Mouse (Mus musculus): ENCODE data around the gene Mtch2.
A peak's percentile ranks its signal among the peaks of the same experiment; 100 is the strongest.
"Not testable (repeated sequence)": the region's sequence is repeated elsewhere in the genome, so short reads cannot be mapped to it uniquely, and the experiment has no call there.

Mtch2 gene

GRCm38 (mm10) chr2:90864184-90864583, 17.2 kb downstream of the Mtch2 start:
- no peak for DNase-seq (ENCODE audit: extremely low spot score)

GRCm38 (mm10) chr2:90866524-90866923, 19.6 kb downstream of the Mtch2 start:
- DNase-seq (ENCODE audit: extremely low spot score), result peak; percentile 76

- DNase-seq (ENCODE audit: extremely low spot score), result no peak
Measured at GRCm38 (mm10) chr2:90870136-90870601, 23.2 kb downstream of the Mtch2 start.

- no peak for DNase-seq (ENCODE audit: extremely low spot score)
Measured at GRCm38 (mm10) chr2:90871180-90871961, 24.4 kb downstream of the Mtch2 start.

GRCm38 (mm10) chr2:90874025-90874424, 27.1 kb downstream of the Mtch2 start:
- no peak for DNase-seq (ENCODE audit: extremely low spot score)

- no peak for DNase-seq (ENCODE audit: extremely low spot score)
Measured at GRCm38 (mm10) chr2:90875239-90875638, 28.3 kb downstream of the Mtch2 start.

GRCm38 (mm10) chr2:90877584-90878259, 30.8 kb downstream of the Mtch2 start:
- no peak for DNase-seq (ENCODE audit: extremely low spot score)

GRCm38 (mm10) chr2:90879419-90879818, 32.5 kb downstream of the Mtch2 start:
- DNase-seq (ENCODE audit: extremely low spot score), result no peak

GRCm38 (mm10) chr2:90880144-90880785, 33.3 kb downstream of the Mtch2 start:
- no peak for DNase-seq (ENCODE audit: extremely low spot score)

- DNase-seq (ENCODE audit: extremely low spot score), result no peak
Measured at GRCm38 (mm10) chr2:90881824-90882223, 34.9 kb downstream of the Mtch2 start.

- peak; percentile 59 for DNase-seq (ENCODE audit: extremely low spot score)
Measured at GRCm38 (mm10) chr2:90885218-90886041, 38.5 kb downstream of the Mtch2 start, which contains the start of gene C1qtnf4. C1qtnf4 (plus strand) TSS chr2:90885860.

- no peak for DNase-seq (ENCODE audit: extremely low spot score)
Measured at GRCm38 (mm10) chr2:90886436-90886835, 39.5 kb downstream of the Mtch2 start.

GRCm38 (mm10) chr2:90887627-90888026, 40.7 kb downstream of the Mtch2 start:
- no peak for DNase-seq (ENCODE audit: extremely low spot score)

GRCm38 (mm10) chr2:90889550-90890548, 42.9 kb downstream of the Mtch2 start:
- peak; percentile 58 for DNase-seq (ENCODE audit: extremely low spot score)

GRCm38 (mm10) chr2:90893673-90894298, 46.8 kb downstream of the Mtch2 start:
- no peak for DNase-seq (ENCODE audit: extremely low spot score)

- DNase-seq (ENCODE audit: extremely low spot score), result not testable (repeated sequence)
Measured at GRCm38 (mm10) chr2:90894299-90894677, 47.3 kb downstream of the Mtch2 start.

- DNase-seq (ENCODE audit: extremely low spot score), result no peak
Measured at GRCm38 (mm10) chr2:90903398-90903797, 56.4 kb downstream of the Mtch2 start.

GRCm38 (mm10) chr2:90904076-90904855, 57.3 kb downstream of the Mtch2 start, which contains the start of the genes Kbtbd4 and Ndufs3:
Kbtbd4 (plus strand) TSS chr2:90904740.
Ndufs3 (minus strand) TSS chr2:90904827.
- peak; percentile 94 for DNase-seq (ENCODE audit: extremely low spot score)

- no peak for DNase-seq (ENCODE audit: extremely low spot score)
Measured at GRCm38 (mm10) chr2:90904856-90905224, 57.9 kb downstream of the Mtch2 start.

Measured in embryo, embryonic 9.5 days (tissue).